Mouse (Mus musculus): ENCODE measurements around the gene Gtf2h2. TPM values are rescaled to one million over a fixed set of nuclear protein-coding genes. Genes with fewer than 3 reads are reported as not detected.

Gtf2h2 gene
- total RNA-seq (2014; rRNA removed): 17.3 and 20.8 TPM in 2 replicates
- polyA plus RNA-seq (2012; rRNA removed): 8.8 and 19.1 TPM in 2 replicates

GRCm38 (mm10) chr13:100492061-100492787 is at the start of gene Gtf2h2:
TSS of gene Gtf2h2 (minus strand) at chr13:100492579.
- peak; percentile 73 for DNase-seq (ENCODE audit: extremely low read depth, low read depth, low spot score)
- WGBS: 1% methylated on average over 50 of the region's 51 CpGs
- peak; percentile 94 for TF ChIP-seq CTCF (IDR thresholded peaks at IDR 0.05; ENCODE audit: low read depth, low read length)
- TF ChIP-seq POLR2A (IDR thresholded peaks at IDR 0.05; ENCODE audit: extremely low read depth, insufficient read depth, low read length): no peak

GRCm38 (mm10) chr13:100536149-100536548 is 43.8 kb upstream of the Gtf2h2 start:
- peaks cover 21% of the 10 kb centered on the region for H3K79me2 ChIP-seq (ENCODE audit: control insufficient read depth, insufficient read depth, low read length)
- H3K4me1 ChIP-seq (ENCODE audit: control insufficient read depth, insufficient read depth, low read length): peaks cover 5% of the 10 kb centered on the region
- H3K36me3 ChIP-seq (ENCODE audit: control insufficient read depth, insufficient read depth, low read length): peaks cover 2% of the 10 kb centered on the region; the same call in 1 of the 2 replicates
- WGBS: 79% methylated on average over 3 of the region's 3 CpGs
- no peak overlapping the region for H3K9ac ChIP-seq (ENCODE audit: low read depth, low read length)
- no peak overlapping the region for H3K27ac ChIP-seq (replicated peaks; ENCODE audit: insufficient read depth, low read depth, low read length)
- no peaks in the 10 kb centered on the region for H3K27me3 ChIP-seq (ENCODE audit: control insufficient read depth, insufficient read depth, low read length)
- DNase-seq (ENCODE audit: extremely low read depth, low read depth, low spot score): no peak
- no peak overlapping the region for H3K4me3 ChIP-seq (ENCODE audit: insufficient read depth, low read depth, low read length)
- TF ChIP-seq POLR2A (IDR thresholded peaks at IDR 0.05; ENCODE audit: extremely low read depth, insufficient read depth, low read length): no peak
- TF ChIP-seq CTCF (IDR thresholded peaks at IDR 0.05; ENCODE audit: low read depth, low read length): no peak

More at GRCm38 (mm10) chr13:100492061-100492787, at the start of gene Gtf2h2:
- H3K79me2 ChIP-seq (ENCODE audit: control insufficient read depth, insufficient read depth, low read length): no peaks in the 10 kb centered on the region
- H3K4me3 ChIP-seq (ENCODE audit: insufficient read depth, low read depth, low read length): peak within 1 kb of the TSS; percentile 68
- H3K27me3 ChIP-seq (ENCODE audit: control insufficient read depth, insufficient read depth, low read length): no peaks in the 10 kb centered on the region
- H3K9ac ChIP-seq (ENCODE audit: low read depth, low read length): peak within 1 kb of the TSS; percentile 74
- H3K36me3 ChIP-seq (ENCODE audit: control insufficient read depth, insufficient read depth, low read length): peaks cover 6% of the 10 kb centered on the region
- peak within 1 kb of the TSS; percentile 71 for H3K27ac ChIP-seq (replicated peaks; ENCODE audit: insufficient read depth, low read depth, low read length)
- peaks cover 2% of the 10 kb centered on the region; the same call in 1 of the 2 replicates for H3K4me1 ChIP-seq (ENCODE audit: control insufficient read depth, insufficient read depth, low read length)

- H3K79me2 ChIP-seq (ENCODE audit: control insufficient read depth, insufficient read depth, low read length): peaks cover 20% of the 10 kb centered on the region; the same call in 1 of the 2 replicates
- H3K9ac ChIP-seq (ENCODE audit: low read depth, low read length): no peak overlapping the region
- H3K36me3 ChIP-seq (ENCODE audit: control insufficient read depth, insufficient read depth, low read length): no peaks in the 10 kb centered on the region
- peak overlapping the region; percentile 91 for H3K27ac ChIP-seq (replicated peaks; ENCODE audit: insufficient read depth, low read depth, low read length)
- TF ChIP-seq POLR2A (IDR thresholded peaks at IDR 0.05; ENCODE audit: extremely low read depth, insufficient read depth, low read length) (no peak), CTCF (IDR thresholded peaks at IDR 0.05; ENCODE audit: low read depth, low read length) (no peak)
- DNase-seq (ENCODE audit: extremely low read depth, low read depth, low spot score): peak; percentile 99
- no peak overlapping the region for H3K4me3 ChIP-seq (ENCODE audit: insufficient read depth, low read depth, low read length)
- WGBS: 13% methylated on average over 6 of the region's 6 CpGs
- H3K27me3 ChIP-seq (ENCODE audit: control insufficient read depth, insufficient read depth, low read length): no peaks in the 10 kb centered on the region
- peaks cover 13% of the 10 kb centered on the region for H3K4me1 ChIP-seq (ENCODE audit: control insufficient read depth, insufficient read depth, low read length)
These were observed 40.5 kb upstream of the Gtf2h2 start for GRCm38 (mm10) chr13:100532788-100533365.

- H3K36me3 ChIP-seq (ENCODE audit: control insufficient read depth, insufficient read depth, low read length): no peaks in the 10 kb centered on the region
- H3K4me1 ChIP-seq (ENCODE audit: control insufficient read depth, insufficient read depth, low read length): peaks cover 29% of the 10 kb centered on the region
- peak overlapping the region; percentile 42; the same call in 1 of the 2 replicates for H3K27ac ChIP-seq (replicated peaks; ENCODE audit: insufficient read depth, low read depth, low read length)
- H3K4me3 ChIP-seq (ENCODE audit: insufficient read depth, low read depth, low read length): no peak overlapping the region
- peaks cover 24% of the 10 kb centered on the region for H3K79me2 ChIP-seq (ENCODE audit: control insufficient read depth, insufficient read depth, low read length)
- H3K27me3 ChIP-seq (ENCODE audit: control insufficient read depth, insufficient read depth, low read length): no peaks in the 10 kb centered on the region
- no peak for DNase-seq (ENCODE audit: extremely low read depth, low read depth, low spot score)
- TF ChIP-seq CTCF (IDR thresholded peaks at IDR 0.05; ENCODE audit: low read depth, low read length) (no peak), POLR2A (IDR thresholded peaks at IDR 0.05; ENCODE audit: extremely low read depth, insufficient read depth, low read length) (no peak)
- H3K9ac ChIP-seq (ENCODE audit: low read depth, low read length): no peak overlapping the region
- 26% methylated on average over 6 of the region's 6 CpGs for WGBS
These were observed 34.3 kb upstream of the Gtf2h2 start for GRCm38 (mm10) chr13:100526649-100527038.

- peak overlapping the region; percentile 42; the same call in 1 of the 2 replicates for H3K27ac ChIP-seq (replicated peaks; ENCODE audit: insufficient read depth, low read depth, low read length)
- WGBS: 22% methylated on average over 6 of the region's 6 CpGs
- no peak overlapping the region for H3K9ac ChIP-seq (ENCODE audit: low read depth, low read length)
These were observed 33.7 kb upstream of the Gtf2h2 start for GRCm38 (mm10) chr13:100525935-100526648.

More at GRCm38 (mm10) chr13:100525935-100526648, 33.7 kb upstream of the Gtf2h2 start:
- H3K36me3 ChIP-seq (ENCODE audit: control insufficient read depth, insufficient read depth, low read length): no peaks in the 10 kb centered on the region
- no peak overlapping the region for H3K4me3 ChIP-seq (ENCODE audit: insufficient read depth, low read depth, low read length)
- TF ChIP-seq POLR2A (IDR thresholded peaks at IDR 0.05; ENCODE audit: extremely low read depth, insufficient read depth, low read length): no peak
- TF ChIP-seq CTCF (IDR thresholded peaks at IDR 0.05; ENCODE audit: low read depth, low read length): no peak
- H3K4me1 ChIP-seq (ENCODE audit: control insufficient read depth, insufficient read depth, low read length): peaks cover 29% of the 10 kb centered on the region
- DNase-seq (ENCODE audit: extremely low read depth, low read depth, low spot score): peak; percentile 73
- H3K79me2 ChIP-seq (ENCODE audit: control insufficient read depth, insufficient read depth, low read length): peaks cover 22% of the 10 kb centered on the region
- no peaks in the 10 kb centered on the region for H3K27me3 ChIP-seq (ENCODE audit: control insufficient read depth, insufficient read depth, low read length)

Data from liver, adult 2 months (tissue).